ENCODE assay signal across 11 mouse cellular contexts in genomic region chr17:71684103-71684608, GRCm38 (mm10). TPM values are rescaled to one million over a fixed set of nuclear protein-coding genes. Genes with fewer than 3 reads are reported as not detected.
A peak's percentile ranks its signal among the peaks of the same experiment; 100 is the strongest.
DNase-seq lines count a peak whose midpoint lies in the region; ATAC-seq and TF ChIP-seq lines count a peak whose summit lies in the region.
"Had no signal": no experiment of that assay in that cellular context is flagged by ENCODE, and none has a peak within 500 bp of the region (broad histone marks: within the 10 kb centered on the region; RNA-seq: fewer than 3 reads in every experiment).

No protein-coding gene starts in this region.

- H3K27me3 ChIP-seq in lung, postnatal 0 days (replicated peaks; ENCODE audit: insufficient read depth, low read length) = no peaks in the 10 kb centered on the region
- H3K27me3 ChIP-seq in stomach, embryonic 16.5 days (ENCODE audit: control insufficient read depth, insufficient read depth, low read length) = no peaks in the 10 kb centered on the region
- no peaks in the 10 kb centered on the region for H3K27me3 ChIP-seq in liver, embryonic 12.5 days (replicated peaks)
- H3K27me3 ChIP-seq: hindbrain, embryonic 15.5 days had no signal

- H3K4me2 ChIP-seq in lung, postnatal 0 days (replicated peaks; ENCODE audit: low read depth, low read length) = no peak overlapping the region
- H3K4me2 ChIP-seq in stomach, embryonic 16.5 days (ENCODE audit: low read depth, low read length) = no peak overlapping the region
- no peak overlapping the region for H3K4me2 ChIP-seq in liver, embryonic 12.5 days
- H3K4me2 ChIP-seq: hindbrain, embryonic 15.5 days; midbrain, embryonic 12.5 days had no signal

- TF ChIP-seq EP300 in lung, postnatal 0 days (IDR thresholded peaks at IDR 0.05) = no peak

- ATAC-seq in frontal cortex, adult (ENCODE audit: low TSS enrichment) = peak; percentile 57
- ATAC-seq in lung, postnatal 0 days = peak; percentile 78
- peak; percentile 86 for ATAC-seq in stomach, embryonic 16.5 days (ENCODE audit: insufficient read depth, low FRiP score)
- ATAC-seq in liver, embryonic 12.5 days = no peak

- no peaks in the 10 kb centered on the region for H3K4me1 ChIP-seq in lung, postnatal 0 days (ENCODE audit: insufficient read depth, low read depth, low read length)
- peaks cover 5% of the 10 kb centered on the region for H3K4me1 ChIP-seq in stomach, embryonic 16.5 days (ENCODE audit: control insufficient read depth, insufficient read depth, low read length)
- no peaks in the 10 kb centered on the region for H3K4me1 ChIP-seq in liver, embryonic 12.5 days
- H3K4me1 ChIP-seq: hindbrain, embryonic 15.5 days had no signal

- H3K4me3 ChIP-seq in lung, postnatal 0 days (ENCODE audit: low read depth, low read length) = no peak overlapping the region
- H3K4me3 ChIP-seq in stomach, embryonic 16.5 days (replicated peaks; ENCODE audit: low read length) = no peak overlapping the region
- no peak overlapping the region for H3K4me3 ChIP-seq in liver, embryonic 12.5 days
- H3K4me3 ChIP-seq: hindbrain, embryonic 15.5 days; midbrain, embryonic 12.5 days had no signal

- peak overlapping the region; percentile 43 for H3K27ac ChIP-seq in lung, postnatal 0 days (ENCODE audit: low read length)
- peak overlapping the region; percentile 93 for H3K27ac ChIP-seq in stomach, embryonic 16.5 days (ENCODE audit: low read length)
- H3K27ac ChIP-seq in liver, embryonic 12.5 days = no peak overlapping the region
- H3K27ac ChIP-seq: hindbrain, embryonic 15.5 days; midbrain, embryonic 12.5 days had no signal

- TF ChIP-seq CTCF in lung, postnatal 0 days (IDR thresholded peaks at IDR 0.05) = no peak

- H3K36me3 ChIP-seq in lung, postnatal 0 days (ENCODE audit: insufficient read depth, low read length) = no peaks in the 10 kb centered on the region
- no peaks in the 10 kb centered on the region for H3K36me3 ChIP-seq in stomach, embryonic 16.5 days (ENCODE audit: control insufficient read depth, insufficient read depth, low read length)
- no peaks in the 10 kb centered on the region for H3K36me3 ChIP-seq in liver, embryonic 12.5 days
- H3K36me3 ChIP-seq: hindbrain, embryonic 15.5 days; midbrain, embryonic 12.5 days had no signal

- H3K9ac ChIP-seq in lung, postnatal 0 days (replicated peaks; ENCODE audit: low read depth) = no peak overlapping the region
- peak overlapping the region; percentile 39; the same call in 1 of the 2 replicates for H3K9ac ChIP-seq in stomach, embryonic 16.5 days (ENCODE audit: low read length)
- H3K9ac ChIP-seq in liver, embryonic 12.5 days = no peak overlapping the region
- H3K9ac ChIP-seq: hindbrain, embryonic 15.5 days; midbrain, embryonic 12.5 days had no signal

- 31% methylated on average over 5 of the region's 5 CpGs for WGBS in lung, postnatal 0 days
- WGBS in stomach, embryonic 16.5 days = 37% methylated on average over 5 of the region's 5 CpGs
- 54% methylated on average over 5 of the region's 5 CpGs for WGBS in liver, embryonic 12.5 days (ENCODE audit: insufficient replicate concordance)

- H3K9me3 ChIP-seq in lung, postnatal 0 days (ENCODE audit: low read length) = no peaks in the 10 kb centered on the region
- H3K9me3 ChIP-seq in stomach, embryonic 16.5 days (replicated peaks; ENCODE audit: control insufficient read depth, low read length) = no peaks in the 10 kb centered on the region
- H3K9me3 ChIP-seq in liver, embryonic 12.5 days (replicated peaks) = no peaks in the 10 kb centered on the region
- H3K9me3 ChIP-seq: hindbrain, embryonic 15.5 days; midbrain, embryonic 12.5 days had no signal

- DNase-seq in frontal cortex, postnatal 25 days (ENCODE audit: low spot score in 2 of 2) = no peak
- peak; percentile 54 for DNase-seq in right cerebral cortex, adult 18-20 months
- no peak for DNase-seq in right cerebral cortex, postnatal 36 days (ENCODE audit: low spot score in 2 of 2)
- peak; percentile 82 for DNase-seq in lung, postnatal 0 days (ENCODE audit: low spot score)
- DNase-seq in right cerebral cortex, adult 2 months (ENCODE audit: low spot score in 2 of 2) = no peak
- DNase-seq: right cerebral cortex, postnatal 4 days had no signal

RNA-seq across cellular contexts. Expression of gene Togaram2, which starts 11.1 kb away (rescaled TPM):
- 6.3 and 9.1 TPM in 2 replicates for polyA plus RNA-seq in lung, postnatal 0 days (2015; fragmentation: Nextera tagmentation; extraction: Ambion mirVana)
- polyA plus RNA-seq in stomach, embryonic 16.5 days (2015; fragmentation: Nextera tagmentation; extraction: Ambion mirVana) = 0.75 and 1.2 TPM in 2 replicates
- polyA plus RNA-seq in liver, embryonic 12.5 days (2016; fragmentation: Nextera tagmentation; extraction: Ambion mirVana) = 0.07 TPM in 1 of 2 replicates, not detected in the other

Comparison
In these comparisons a context has a peak if more than half of its experiments do, and no peak if none do; other contexts are left out.
1. DNase-seq: peak in right cerebral cortex, adult 18-20 months (single experiment) and lung, postnatal 0 days (single experiment); none in frontal cortex, postnatal 25 days (0 of 2), right cerebral cortex, postnatal 36 days (0 of 2) and right cerebral cortex, adult 2 months (0 of 2).